Mouse (Mus musculus) spleen, postnatal 0 days (tissue): ENCODE results near the gene Abca1. TPM values are rescaled to one million over a fixed set of nuclear protein-coding genes. Genes with fewer than 3 reads are reported as not detected.

ENCODE experiments used
- polyA plus RNA-seq: library from polyadenylated mRNA; unstranded; fragments of >200 nt; fragmentation: Nextera tagmentation; extraction: Ambion mirVana; gene quantifications from 2 replicates; pipeline ENCODE4 v1.2.1, GENCODE M21; 2015

The Abca1 gene
- 2.7 and 4.1 TPM in 2 replicates for polyA plus RNA-seq

GRCm38 (mm10) chr4:53159767-53160166 lies at the start of gene Abca1:
Gene Abca1, minus strand, starts transcription at chr4:53159895.

GRCm38 (mm10) chr4:53011732-53012361 lies 147.8 kb downstream of the Abca1 start, which contains the start of gene Nipsnap3b:
Gene Nipsnap3b, plus strand, starts transcription at chr4:53011880.

GRCm38 (mm10) chr4:52989248-52989647 lies 170.4 kb downstream of the Abca1 start, which contains the start of gene Nipsnap3a:
Gene Nipsnap3a, plus strand, starts transcription at chr4:52989272.

Other genes starting within 250 kb of the Abca1 start
- gene Olfr272, start 240.7 kb downstream of the Abca1 start, polyA plus RNA-seq = not detected in 2 replicates
- gene Olfr270, start 195.3 kb downstream of the Abca1 start, polyA plus RNA-seq = not detected in 2 replicates
- not detected in 2 replicates for gene Nipsnap3a, start 170.6 kb downstream of the Abca1 start, polyA plus RNA-seq
- gene Nipsnap3b, start 148.0 kb downstream of the Abca1 start, polyA plus RNA-seq = 41.3 and 51.5 TPM in 2 replicates